Mouse (Mus musculus): ENCODE results near the gene Kit.

Kit gene

GRCm38 (mm10) chr5:75574852-75575566, at the start of gene Kit:
Gene Kit, plus strand, starts transcription at chr5:75574916.
- peak; percentile 69 for DNase-seq

- no peak for DNase-seq
Observed at GRCm38 (mm10) chr5:75536156-75536555, 38.6 kb upstream of the Kit start.

GRCm38 (mm10) chr5:75537717-75538116, 37.0 kb upstream of the Kit start:
- no peak for DNase-seq

- DNase-seq, result no peak
Observed at GRCm38 (mm10) chr5:75538458-75538857, 36.3 kb upstream of the Kit start.

- DNase-seq, result no peak
Observed at GRCm38 (mm10) chr5:75539098-75539497, 35.6 kb upstream of the Kit start.

GRCm38 (mm10) chr5:75543757-75544156, 31.0 kb upstream of the Kit start:
- DNase-seq, result no peak

- no peak for DNase-seq
Observed at GRCm38 (mm10) chr5:75544472-75545264, 30.0 kb upstream of the Kit start.

GRCm38 (mm10) chr5:75545265-75545643, 29.5 kb upstream of the Kit start:
- DNase-seq, result no peak

- DNase-seq, result no peak
Observed at GRCm38 (mm10) chr5:75553021-75553420, 21.7 kb upstream of the Kit start.

GRCm38 (mm10) chr5:75557636-75558035, 17.1 kb upstream of the Kit start:
- no peak for DNase-seq

GRCm38 (mm10) chr5:75559291-75559690, 15.4 kb upstream of the Kit start:
- DNase-seq, result no peak

- no peak for DNase-seq
Observed at GRCm38 (mm10) chr5:75561231-75561630, 13.5 kb upstream of the Kit start.

GRCm38 (mm10) chr5:75574151-75574851, 415 bp upstream of the Kit start:
- no peak for DNase-seq

GRCm38 (mm10) chr5:75575567-75576515, 1.1 kb downstream of the Kit start:
- peak; percentile 60 for DNase-seq

GRCm38 (mm10) chr5:75576741-75577140, 2.0 kb downstream of the Kit start:
- no peak for DNase-seq

GRCm38 (mm10) chr5:75578141-75578540, 3.4 kb downstream of the Kit start:
- DNase-seq, result no peak

- DNase-seq, result no peak
Observed at GRCm38 (mm10) chr5:75579244-75579643, 4.5 kb downstream of the Kit start.

- no peak for DNase-seq
Observed at GRCm38 (mm10) chr5:75579646-75580268, 5.0 kb downstream of the Kit start.

- no peak for DNase-seq
Observed at GRCm38 (mm10) chr5:75581926-75582325, 7.2 kb downstream of the Kit start.

GRCm38 (mm10) chr5:75587781-75588180, 13.1 kb downstream of the Kit start:
- DNase-seq, result no peak

GRCm38 (mm10) chr5:75589552-75590346, 15.0 kb downstream of the Kit start:
- DNase-seq, result no peak

Measured in right cerebral cortex, postnatal 25 days (tissue).